Mouse (Mus musculus) heart, adult 2 months (tissue): ENCODE measurements around the gene Dnah11. TPM values are rescaled to one million over a fixed set of nuclear protein-coding genes. Genes with fewer than 3 reads are reported as not detected.

Experiments
- DNase-seq, 2 experiments: peaks; one replicate each; pipeline ENCODE4 v3.0.0; 2021
- H3K27ac ChIP-seq: fragments of 200-600 bp; 2 replicates; pipeline ENCODE4 v1.8.1; 2022
- H3K27me3 ChIP-seq: fragments of 200-500 bp; 2 replicates; pipeline ENCODE4 v1.6.1; 2012; ENCODE audit warnings: mild to moderate bottlenecking, low read length, inconsistent platforms, mixed read lengths; ENCODE audit not compliant: control insufficient read depth, insufficient read depth
- H3K36me3 ChIP-seq: fragments of 200-500 bp; 2 replicates; pipeline ENCODE4 v1.6.1; 2012; ENCODE audit warnings: low read length, inconsistent platforms; ENCODE audit not compliant: control insufficient read depth, insufficient read depth
- H3K4me1 ChIP-seq: fragments of 200-500 bp; 2 replicates; pipeline ENCODE4 v1.6.1; 2011; ENCODE audit warnings: low read length; ENCODE audit not compliant: control insufficient read depth, insufficient read depth
- H3K4me3 ChIP-seq: fragments of 200-600 bp; 2 replicates; pipeline ENCODE4 v1.8.1; 2022
- H3K79me2 ChIP-seq: fragments of 200-500 bp; replicated peaks from 2 replicates; pipeline ENCODE4 v1.6.1; 2012; ENCODE audit warnings: mild to moderate bottlenecking, inconsistent platforms, low read length, moderate library complexity, mixed read lengths; ENCODE audit not compliant: control insufficient read depth, insufficient read depth
- H3K9ac ChIP-seq: fragments of 200-500 bp; 2 replicates; pipeline ENCODE4 v1.6.1; 2012; ENCODE audit warnings: low read depth, mild to moderate bottlenecking, control low read depth, inconsistent platforms, low read length, mixed read lengths
- CTCF ChIP-seq: fragments of 200-600 bp; IDR thresholded peaks from 2 replicates; pipeline ENCODE4 v1.8.1; 2022; ENCODE audit warnings: antibody characterized with exemption, mild to moderate bottlenecking, moderate library complexity
- EP300 ChIP-seq: fragments of 200-500 bp; IDR thresholded peaks from 2 replicates; pipeline ENCODE4 v1.6.1; 2011; ENCODE audit warnings: low read depth, low read length, control low read depth; ENCODE audit not compliant: insufficient read depth
- POLR2A ChIP-seq: fragments of 200-500 bp; IDR thresholded peaks from 2 replicates; pipeline ENCODE4 v1.6.1; 2011; ENCODE audit warnings: mild to moderate bottlenecking, low read depth, low read length, control low read depth; ENCODE audit not compliant: insufficient read depth
- WGBS: fragments of 180-500 bp; shearing (Covaris S2); methylation state at CpG from one replicate; pipeline ENCODE4 v1.1.7; 2018; 5-methylcytosine and 5-hydroxymethylcytosine counted together
- intact Hi-C: fragments of 180-260 bp; cut with DNase I; formaldehyde crosslinking; loops from one replicate; pipeline ENCODE4 v1.15.1; 2025
- polyA plus RNA-seq: library from polyadenylated mRNA; depleted of rRNA; stranded (reverse); fragments of >200 nt; gene quantifications from 2 replicates; pipeline ENCODE4 v1.2.3, GENCODE M21; 2012; rRNA removed
- total RNA-seq, 2 experiments: library from RNA; stranded (reverse); gene quantifications; 2 replicates each; pipeline ENCODE4 v1.2.3; 2021

Dnah11 gene
- total and polyA plus RNA-seq, 3 experiments, result 0.10 TPM; not detected in 2

DNA sequence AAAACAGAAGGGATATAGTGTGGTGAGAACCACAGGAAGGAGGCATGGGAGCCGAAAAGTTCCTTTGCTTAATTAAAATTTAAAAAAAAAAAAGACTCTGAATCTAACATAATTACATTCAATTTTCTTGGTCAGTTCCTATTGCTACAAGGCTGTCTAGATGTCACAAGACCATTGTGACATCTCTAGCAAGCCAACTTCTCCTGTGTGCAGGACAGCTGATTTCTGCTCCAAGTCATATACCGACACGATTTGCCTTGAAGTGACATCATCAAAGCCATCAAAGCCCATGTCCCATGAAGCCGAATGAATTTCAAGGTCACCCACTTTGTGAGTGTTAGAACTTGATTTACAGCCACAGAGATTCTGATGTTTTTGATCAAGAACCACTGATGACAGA, 361.5 kb downstream of the Dnah11 start:
- Histone ChIP-seq H3K27me3 (no peaks in the 10 kb centered on the region), H3K79me2 (no peaks in the 10 kb centered on the region), H3K36me3 (no peaks in the 10 kb centered on the region), H3K4me3 (no peak overlapping the region), H3K4me1 (no peaks in the 10 kb centered on the region), H3K9ac (no peak overlapping the region), H3K27ac (no peak overlapping the region)
- no peak for TF ChIP-seq CTCF
- no peak for TF ChIP-seq EP300
- TF ChIP-seq POLR2A, result no peak
- no peak for DNase-seq
- WGBS, result 77% methylated on average over 4 of the region's 4 CpGs
- intact Hi-C loops, result no loop called here

DNA sequence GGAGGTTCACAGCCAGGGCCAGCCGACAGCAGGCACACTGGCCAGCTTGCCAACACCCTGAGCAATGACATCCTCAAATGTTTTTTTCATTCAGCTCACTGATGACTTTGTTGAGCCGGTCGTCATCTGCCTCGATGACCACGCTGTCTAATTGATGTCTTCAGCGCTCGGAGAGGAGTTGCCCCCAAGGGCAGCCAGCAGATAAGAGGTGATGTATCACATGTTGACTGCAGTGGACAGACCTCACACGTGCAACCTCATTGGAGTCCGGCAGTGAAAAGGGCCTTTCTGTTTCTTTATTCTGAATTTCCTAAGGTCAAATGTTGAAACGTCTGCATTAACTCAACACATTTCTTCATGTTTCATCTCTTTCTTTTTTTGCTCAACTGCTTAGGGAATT, 363.5 kb downstream of the Dnah11 start:
- Histone ChIP-seq H3K79me2 (no peaks in the 10 kb centered on the region), H3K36me3 (no peaks in the 10 kb centered on the region), H3K9ac (no peak overlapping the region), H3K4me1 (no peaks in the 10 kb centered on the region), H3K27ac (no peak overlapping the region), H3K4me3 (no peak overlapping the region), H3K27me3 (no peaks in the 10 kb centered on the region)
- 51% methylated on average over 10 of the region's 10 CpGs for WGBS
- TF ChIP-seq EP300 (no peak), POLR2A (no peak), CTCF (no peak)
- intact Hi-C loops, result no loop called here
- DNase-seq, result no peak

DNA sequence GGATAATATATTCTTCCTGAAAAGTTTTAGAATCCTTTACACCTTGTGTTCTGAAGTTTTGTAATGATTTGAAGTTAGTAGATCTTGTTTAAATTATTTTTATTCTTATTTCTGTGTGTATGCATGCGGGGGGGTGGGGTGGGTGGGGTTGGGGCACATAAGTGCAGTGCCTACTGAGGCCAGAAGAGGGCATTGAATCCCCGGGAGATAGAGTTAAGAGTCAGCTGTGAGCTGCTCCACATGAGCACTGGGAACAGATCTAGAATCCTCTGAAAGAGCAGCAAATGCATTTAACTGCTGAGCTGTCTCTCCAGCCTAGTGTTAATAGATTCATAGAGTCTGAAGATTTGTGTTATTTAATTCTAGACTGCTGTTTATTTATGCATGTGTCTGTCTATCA, 364.2 kb downstream of the Dnah11 start:
- no peaks in the 10 kb centered on the region for H3K36me3 ChIP-seq
- DNase-seq, result no peak
- no peak overlapping the region for H3K4me3 ChIP-seq
- TF ChIP-seq CTCF (no peak; the same call in 1 of the 2 replicates), POLR2A (no peak), EP300 (no peak)
- intact Hi-C loops, result no loop called here
- H3K79me2 ChIP-seq, result no peaks in the 10 kb centered on the region
- H3K9ac ChIP-seq, result no peak overlapping the region
- WGBS, result 74% methylated on average over 2 of the region's 2 CpGs
- no peak overlapping the region for H3K27ac ChIP-seq
- no peaks in the 10 kb centered on the region for H3K4me1 ChIP-seq
- H3K27me3 ChIP-seq, result no peaks in the 10 kb centered on the region

DNA sequence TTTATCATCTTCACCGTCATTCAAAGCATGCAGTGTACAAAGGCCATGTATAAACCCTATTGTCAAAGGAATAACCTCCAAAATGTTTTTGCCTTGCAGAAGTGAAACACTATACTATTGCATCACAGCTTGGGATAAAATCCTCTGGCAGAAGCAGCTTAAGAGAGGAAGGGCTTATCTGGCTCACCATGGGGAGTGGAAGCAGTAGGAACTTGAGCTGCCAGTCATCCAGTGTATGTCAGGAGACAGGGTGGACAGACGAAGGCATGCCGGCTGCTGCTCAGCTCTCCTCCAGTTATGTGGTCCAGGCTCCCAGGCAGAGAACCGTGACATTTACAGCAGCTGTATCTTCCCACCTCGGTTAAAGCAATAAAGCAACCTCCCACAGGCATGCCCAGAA, 366.7 kb downstream of the Dnah11 start:
- Histone ChIP-seq H3K9ac (no peak overlapping the region), H3K27ac (no peak overlapping the region), H3K27me3 (no peaks in the 10 kb centered on the region), H3K79me2 (no peaks in the 10 kb centered on the region), H3K36me3 (no peaks in the 10 kb centered on the region), H3K4me1 (no peaks in the 10 kb centered on the region), H3K4me3 (no peak overlapping the region)
- intact Hi-C loops, result no loop called here
- 39% methylated on average over 5 of the region's 5 CpGs for whole genome bisulfite sequencing
- TF ChIP-seq EP300 (no peak), POLR2A (no peak), CTCF (no peak)
- DNase-seq, result no peak

DNA sequence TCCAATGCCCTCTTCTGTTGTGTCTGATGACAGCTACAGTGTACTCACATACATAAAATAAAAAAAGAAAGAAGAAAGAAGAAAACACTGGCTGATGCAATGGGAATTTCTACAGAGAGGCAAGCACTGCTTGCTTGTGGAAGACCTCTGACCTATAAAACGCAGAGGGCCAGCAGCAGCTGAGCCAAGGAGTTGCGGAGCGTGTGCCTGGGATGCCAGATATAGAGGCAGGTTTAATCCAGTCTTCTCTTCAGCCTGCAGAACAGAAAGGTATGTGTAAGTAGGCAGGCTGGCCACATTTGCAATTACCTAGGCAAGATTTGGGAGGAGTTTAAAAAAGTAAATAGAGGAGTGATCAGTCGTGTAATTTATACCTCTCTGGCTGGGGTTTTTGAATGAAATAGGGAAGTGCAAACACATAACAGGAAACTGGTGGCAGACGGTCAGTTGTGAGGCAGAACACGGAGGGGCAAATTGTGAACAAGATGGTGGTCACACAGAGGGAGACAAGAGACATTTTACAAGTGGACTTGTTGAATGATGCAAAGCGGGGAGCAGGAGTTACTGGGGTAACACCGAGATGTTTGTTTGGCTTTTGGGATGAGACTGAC, 367.4 kb downstream of the Dnah11 start:
- WGBS, result 66% methylated on average over 8 of the region's 8 CpGs
- TF ChIP-seq CTCF (no peak), POLR2A (no peak), EP300 (no peak)

DNA sequence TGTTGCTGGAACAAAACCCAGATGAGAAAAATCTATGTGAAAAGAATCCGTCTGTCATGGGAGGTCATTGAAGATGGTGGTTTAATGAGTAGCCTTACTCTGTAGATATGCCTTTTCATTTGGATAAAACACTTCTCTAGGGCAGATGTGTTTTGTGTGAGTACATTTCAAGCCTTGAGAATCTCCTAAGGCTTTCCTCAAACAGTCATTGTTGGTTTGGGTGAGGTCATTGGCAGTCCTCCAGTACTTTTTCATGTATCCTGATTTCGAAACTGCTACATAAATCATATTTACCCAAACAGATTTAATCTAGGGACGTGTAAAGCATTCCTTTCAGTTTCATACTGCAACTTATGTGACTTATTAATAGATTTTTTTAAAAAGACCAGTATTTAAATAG, 370.5 kb downstream of the Dnah11 start:
- no peak for TF ChIP-seq POLR2A
- H3K27ac ChIP-seq, result no peak overlapping the region
- DNase-seq, result no peak
- H3K4me1 ChIP-seq, result no peaks in the 10 kb centered on the region
- no peak overlapping the region for H3K4me3 ChIP-seq
- H3K27me3 ChIP-seq, result no peaks in the 10 kb centered on the region
- no peaks in the 10 kb centered on the region for H3K79me2 ChIP-seq
- no peak overlapping the region for H3K9ac ChIP-seq
- intact Hi-C loops, result no loop called here
- WGBS, result 57% methylated on average over 3 of the region's 3 CpGs
- no peaks in the 10 kb centered on the region for H3K36me3 ChIP-seq

More for the DNA sequence above, 367.4 kb downstream of the Dnah11 start:
- no peaks in the 10 kb centered on the region for H3K79me2 ChIP-seq
- H3K27ac ChIP-seq, result no peak overlapping the region
- no peaks in the 10 kb centered on the region for H3K36me3 ChIP-seq
- no peaks in the 10 kb centered on the region for H3K27me3 ChIP-seq
- H3K4me3 ChIP-seq, result no peak overlapping the region
- no peak for DNase-seq
- intact Hi-C loops, result no loop called here
- no peaks in the 10 kb centered on the region for H3K4me1 ChIP-seq
- H3K9ac ChIP-seq, result no peak overlapping the region

Other genes starting within 250 kb of the Dnah11 start
- 10 to 100 TPM in 1 of 2 experiments, 1 to 10 TPM in 1; 9.5 to 12.0 TPM for gene Sp4, start 102.4 kb upstream of the Dnah11 start, total RNA-seq
- gene Sp4, start 102.4 kb upstream of the Dnah11 start, polyA plus RNA-seq, result 4.4 and 7.4 TPM in 2 replicates